Mouse (Mus musculus): ENCODE measurements at regions not wholly inside any gene's neighbourhood (a gene's known extent, or its start where the extent isn't known, plus 50 kb on each side); places are given as distances from the start of the nearest gene placed in this dataset.
"Not testable (repeated sequence)": the region's sequence is repeated elsewhere in the genome, so short reads cannot be mapped to it uniquely, and the experiment has no call there.

DNA sequence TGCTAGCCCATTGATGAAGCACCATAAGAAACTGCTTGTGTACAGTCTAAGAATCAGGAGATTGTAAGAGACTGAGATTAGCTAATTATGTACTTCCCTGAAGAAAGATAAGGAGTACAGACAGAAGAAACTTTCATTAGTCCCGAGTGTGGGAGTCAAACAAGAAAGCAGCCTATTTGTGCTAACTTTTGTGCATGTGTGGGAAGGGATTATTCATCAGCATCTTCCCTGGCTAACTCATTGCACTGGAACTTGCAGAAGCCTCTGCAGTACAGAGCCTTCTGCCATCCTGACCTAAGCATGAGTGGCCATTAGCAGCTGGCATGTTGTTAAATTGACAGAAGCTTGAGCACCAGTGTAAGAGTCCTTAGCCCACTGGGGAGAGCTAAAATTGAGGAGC is 619.5 kb downstream of the Hdgfl1 start:
- H3K4me2 ChIP-seq (replicated peaks; ENCODE audit: low read depth) = no peak overlapping the region
- H3K9ac ChIP-seq (ENCODE audit: low read depth, low read length) = no peak overlapping the region
- H3K4me3 ChIP-seq (ENCODE audit: low read depth, low read length) = no peak overlapping the region
- H3K36me3 ChIP-seq (ENCODE audit: control insufficient read depth, insufficient read depth) = no peaks in the 10 kb centered on the region
- no peaks in the 10 kb centered on the region for H3K4me1 ChIP-seq (replicated peaks; ENCODE audit: control insufficient read depth, insufficient read depth, low read length)
- no peaks in the 10 kb centered on the region for H3K27me3 ChIP-seq (replicated peaks; ENCODE audit: control insufficient read depth, insufficient read depth, low read length)
- no peaks in the 10 kb centered on the region for H3K9me3 ChIP-seq (ENCODE audit: control insufficient read depth)
- no peak overlapping the region for H3K27ac ChIP-seq (ENCODE audit: low read depth, low read length)
- ATAC-seq = no peak
- no peak for TF ChIP-seq CTCF (IDR thresholded peaks at IDR 0.05; ENCODE audit: low read depth)
- WGBS = 46% methylated on average over 1 of the region's 1 CpGs

DNA sequence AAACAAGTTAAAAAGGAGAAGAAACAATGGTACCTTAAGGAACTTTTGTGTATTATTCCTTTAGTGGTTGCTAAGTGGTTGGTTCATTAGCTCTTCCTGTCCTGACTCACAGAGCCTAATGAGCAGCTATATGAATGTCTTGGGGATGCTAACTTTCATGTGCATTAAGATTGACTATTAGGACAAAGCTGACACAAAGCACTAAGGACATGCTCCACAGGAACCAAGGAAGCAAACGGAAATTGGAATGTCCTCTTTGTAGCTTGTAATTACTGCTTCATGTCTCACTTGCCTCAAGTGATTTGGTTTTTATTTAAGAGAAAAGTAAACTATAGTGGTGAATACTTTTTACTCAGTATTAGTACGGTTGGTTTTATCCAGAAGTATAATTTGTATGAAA is 627.2 kb downstream of the Hdgfl1 start:
- Histone ChIP-seq H3K4me3 (ENCODE audit: low read depth, low read length) (no peak overlapping the region), H3K9me3 (ENCODE audit: control insufficient read depth) (no peaks in the 10 kb centered on the region), H3K4me1 (replicated peaks; ENCODE audit: control insufficient read depth, insufficient read depth, low read length) (no peaks in the 10 kb centered on the region), H3K4me2 (replicated peaks; ENCODE audit: low read depth) (no peak overlapping the region), H3K36me3 (ENCODE audit: control insufficient read depth, insufficient read depth) (no peaks in the 10 kb centered on the region), H3K27me3 (replicated peaks; ENCODE audit: control insufficient read depth, insufficient read depth, low read length) (no peaks in the 10 kb centered on the region), H3K9ac (ENCODE audit: low read depth, low read length) (no peak overlapping the region), H3K27ac (ENCODE audit: low read depth, low read length) (no peak overlapping the region)
- WGBS = 82% methylated on average over 2 of the region's 2 CpGs
- no peak for ATAC-seq
- TF ChIP-seq CTCF (IDR thresholded peaks at IDR 0.05; ENCODE audit: low read depth) = no peak

DNA sequence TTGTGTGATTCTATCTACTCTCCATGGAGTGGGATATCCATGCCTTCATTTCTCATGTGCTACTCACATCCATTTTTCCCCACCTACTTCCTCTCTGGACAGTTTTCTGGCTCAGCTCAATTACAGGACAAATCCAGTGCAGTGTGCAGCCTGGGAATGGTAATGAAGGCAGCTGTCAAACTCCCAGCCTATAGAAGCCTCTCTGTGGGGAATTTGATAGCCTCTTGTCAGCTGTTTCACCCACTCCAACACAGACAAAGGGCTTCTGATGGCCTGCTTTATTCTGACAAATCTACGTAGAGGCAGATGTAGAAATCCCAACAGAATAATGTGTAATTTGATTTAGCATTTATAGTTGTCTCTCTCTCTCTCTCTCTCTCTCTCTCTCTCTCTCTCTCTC is 650.6 kb downstream of the Hdgfl1 start:
- Histone ChIP-seq H3K9me3 (ENCODE audit: control insufficient read depth) (no peaks in the 10 kb centered on the region), H3K9ac (ENCODE audit: low read depth, low read length) (no peak overlapping the region), H3K4me1 (replicated peaks; ENCODE audit: control insufficient read depth, insufficient read depth, low read length) (no peaks in the 10 kb centered on the region), H3K27ac (ENCODE audit: low read depth, low read length) (no peak overlapping the region), H3K4me2 (replicated peaks; ENCODE audit: low read depth) (no peak overlapping the region), H3K4me3 (ENCODE audit: low read depth, low read length) (no peak overlapping the region), H3K27me3 (replicated peaks; ENCODE audit: control insufficient read depth, insufficient read depth, low read length) (no peaks in the 10 kb centered on the region), H3K36me3 (ENCODE audit: control insufficient read depth, insufficient read depth) (no peaks in the 10 kb centered on the region)
- WGBS = 74% methylated on average over 1 of the region's 1 CpGs
- ATAC-seq = no peak
- no peak for TF ChIP-seq CTCF (IDR thresholded peaks at IDR 0.05; ENCODE audit: low read depth)

DNA sequence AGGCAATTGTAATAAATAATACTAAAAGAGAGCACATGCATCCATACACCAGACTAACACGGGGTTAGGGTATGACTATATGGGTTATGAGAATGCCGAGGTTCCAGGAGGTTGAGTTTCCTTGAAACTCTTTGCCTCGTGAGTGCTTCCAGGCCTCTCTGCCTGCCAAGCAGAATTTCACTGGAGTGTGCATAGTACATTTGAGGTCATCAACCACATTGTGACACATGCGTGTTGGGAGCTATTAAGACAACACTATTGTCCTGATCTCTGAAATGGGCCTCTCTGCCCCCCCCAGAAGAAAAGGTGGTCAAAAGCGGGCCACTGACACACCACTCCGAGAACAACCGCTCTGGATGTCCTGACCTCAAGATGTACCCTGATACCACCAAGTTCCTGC is 655.8 kb downstream of the Hdgfl1 start:
- no peak overlapping the region for H3K27ac ChIP-seq (ENCODE audit: low read depth, low read length)
- H3K27me3 ChIP-seq (replicated peaks; ENCODE audit: control insufficient read depth, insufficient read depth, low read length) = no peaks in the 10 kb centered on the region
- H3K4me3 ChIP-seq (ENCODE audit: low read depth, low read length) = no peak overlapping the region
- WGBS = 94% methylated on average over 7 of the region's 7 CpGs
- TF ChIP-seq CTCF (IDR thresholded peaks at IDR 0.05; ENCODE audit: low read depth) = no peak
- no peak for ATAC-seq
- no peak overlapping the region for H3K4me2 ChIP-seq (replicated peaks; ENCODE audit: low read depth)
- H3K36me3 ChIP-seq (ENCODE audit: control insufficient read depth, insufficient read depth) = no peaks in the 10 kb centered on the region
- no peak overlapping the region for H3K9ac ChIP-seq (ENCODE audit: low read depth, low read length)
- no peaks in the 10 kb centered on the region for H3K9me3 ChIP-seq (ENCODE audit: control insufficient read depth)
- no peaks in the 10 kb centered on the region for H3K4me1 ChIP-seq (replicated peaks; ENCODE audit: control insufficient read depth, insufficient read depth, low read length)

DNA sequence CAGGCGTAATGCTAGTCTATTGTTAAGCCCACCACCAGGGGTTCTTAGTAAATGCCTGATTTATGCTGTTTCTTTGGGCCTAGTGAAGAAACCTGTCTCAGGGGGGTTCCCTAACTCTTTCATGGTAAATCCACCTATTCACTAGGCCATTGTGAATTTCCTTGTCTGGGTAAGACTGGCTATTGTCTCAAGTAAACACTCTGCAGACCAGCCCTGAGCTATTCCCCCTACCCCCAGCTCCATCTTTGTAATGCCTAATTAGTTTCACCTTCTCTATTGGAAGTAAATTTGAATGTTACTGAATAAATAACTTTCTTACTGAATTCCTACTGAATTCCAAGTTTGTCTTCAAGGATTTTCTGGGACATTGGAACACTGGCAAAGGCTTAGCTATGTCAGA is 656.2 kb downstream of the Hdgfl1 start:
- not testable (repeated sequence) for H3K4me3 ChIP-seq (ENCODE audit: low read depth, low read length); H3K36me3 ChIP-seq (ENCODE audit: control insufficient read depth, insufficient read depth); H3K9me3 ChIP-seq (ENCODE audit: control insufficient read depth); H3K27me3 ChIP-seq (replicated peaks; ENCODE audit: control insufficient read depth, insufficient read depth, low read length); ATAC-seq; H3K4me2 ChIP-seq (replicated peaks; ENCODE audit: low read depth); H3K9ac ChIP-seq (ENCODE audit: low read depth, low read length); H3K27ac ChIP-seq (ENCODE audit: low read depth, low read length); H3K4me1 ChIP-seq (replicated peaks; ENCODE audit: control insufficient read depth, insufficient read depth, low read length)
- 87% methylated on average over 1 of the region's 1 CpGs for WGBS

DNA sequence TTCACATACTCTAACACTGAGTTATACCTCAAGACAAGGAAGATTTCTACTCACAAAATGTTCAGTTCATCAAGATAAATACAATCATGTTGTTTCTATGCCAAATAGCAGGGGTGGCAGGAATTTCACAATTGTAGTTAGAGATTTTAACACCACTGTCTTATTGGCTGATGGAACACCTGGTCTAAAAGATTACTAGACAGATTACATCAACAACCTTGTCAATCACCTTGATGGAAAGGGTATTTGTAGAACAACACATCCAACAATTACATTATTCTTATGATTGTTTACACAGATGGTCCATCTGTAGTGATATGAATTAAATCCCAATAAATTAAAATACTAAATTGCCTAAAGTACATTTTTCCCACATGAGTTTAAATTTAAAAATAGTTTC is 657.4 kb downstream of the Hdgfl1 start:
- Histone ChIP-seq H3K9ac (ENCODE audit: low read depth, low read length) (no peak overlapping the region), H3K27ac (ENCODE audit: low read depth, low read length) (no peak overlapping the region), H3K4me3 (ENCODE audit: low read depth, low read length) (no peak overlapping the region), H3K27me3 (replicated peaks; ENCODE audit: control insufficient read depth, insufficient read depth, low read length) (no peaks in the 10 kb centered on the region), H3K4me2 (replicated peaks; ENCODE audit: low read depth) (no peak overlapping the region), H3K36me3 (ENCODE audit: control insufficient read depth, insufficient read depth) (no peaks in the 10 kb centered on the region), H3K4me1 (replicated peaks; ENCODE audit: control insufficient read depth, insufficient read depth, low read length) (no peaks in the 10 kb centered on the region), H3K9me3 (ENCODE audit: control insufficient read depth) (no peaks in the 10 kb centered on the region)
- ATAC-seq = no peak
- TF ChIP-seq CTCF (IDR thresholded peaks at IDR 0.05; ENCODE audit: low read depth) = no peak

DNA sequence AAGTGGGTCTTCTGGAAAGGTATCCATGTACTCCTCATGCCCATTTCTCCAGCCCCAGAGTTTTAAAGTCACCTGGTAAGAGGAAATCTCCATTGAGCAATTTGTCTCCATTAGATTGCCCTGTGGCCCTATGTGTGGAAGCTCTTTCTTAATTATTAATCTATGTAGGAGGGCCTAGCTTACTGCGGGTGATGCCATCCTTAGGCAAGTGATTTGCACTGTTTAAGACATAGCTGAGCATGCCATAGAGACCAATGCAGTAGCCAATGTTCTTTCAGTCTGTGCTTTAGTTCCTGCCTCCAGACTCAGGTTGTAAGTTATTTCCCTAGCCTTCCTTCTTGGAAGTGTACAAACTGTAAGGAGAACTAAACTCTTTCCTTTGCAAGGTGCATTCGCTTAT is 661.0 kb downstream of the Hdgfl1 start:
- Histone ChIP-seq H3K4me1 (replicated peaks; ENCODE audit: control insufficient read depth, insufficient read depth, low read length) (no peaks in the 10 kb centered on the region), H3K36me3 (ENCODE audit: control insufficient read depth, insufficient read depth) (no peaks in the 10 kb centered on the region), H3K4me3 (ENCODE audit: low read depth, low read length) (no peak overlapping the region), H3K27ac (ENCODE audit: low read depth, low read length) (no peak overlapping the region), H3K27me3 (replicated peaks; ENCODE audit: control insufficient read depth, insufficient read depth, low read length) (no peaks in the 10 kb centered on the region), H3K9ac (ENCODE audit: low read depth, low read length) (no peak overlapping the region), H3K4me2 (replicated peaks; ENCODE audit: low read depth) (no peak overlapping the region), H3K9me3 (ENCODE audit: control insufficient read depth) (no peaks in the 10 kb centered on the region)
- no peak for TF ChIP-seq CTCF (IDR thresholded peaks at IDR 0.05; ENCODE audit: low read depth)
- WGBS = 78% methylated on average over 2 of the region's 2 CpGs
- no peak for ATAC-seq
